Mouse (Mus musculus): ENCODE data around the gene Gm20388. TPM values are rescaled to one million over a fixed set of nuclear protein-coding genes. Genes with fewer than 3 reads are reported as not detected.
"Not testable (repeated sequence)": the region's sequence is repeated elsewhere in the genome, so short reads cannot be mapped to it uniquely, and the experiment has no call there.

Gm20388 gene
- total RNA-seq, 2 experiments from 2014 or later = 12.7 TPM; not detected in 1

- DNase-seq = no peak
These were observed 3471.1 kb downstream of the Gm20388 start for GRCm38 (mm10) chr8:123381711-123382110.

GRCm38 (mm10) chr8:123382516-123382915 lies 3471.9 kb downstream of the Gm20388 start:
- no peak for DNase-seq

GRCm38 (mm10) chr8:123384883-123385540 lies 3474.4 kb downstream of the Gm20388 start:
- DNase-seq = no peak

GRCm38 (mm10) chr8:123387041-123387440 lies 3476.4 kb downstream of the Gm20388 start:
- no peak for DNase-seq

GRCm38 (mm10) chr8:123387801-123388200 lies 3477.2 kb downstream of the Gm20388 start:
- DNase-seq = no peak

- no peak for DNase-seq
These were observed 3478.4 kb downstream of the Gm20388 start for GRCm38 (mm10) chr8:123389026-123389425.

GRCm38 (mm10) chr8:123398308-123398707 lies 3487.7 kb downstream of the Gm20388 start:
- DNase-seq = no peak

- no peak for DNase-seq
These were observed 3491.3 kb downstream of the Gm20388 start for GRCm38 (mm10) chr8:123401936-123402335.

GRCm38 (mm10) chr8:123402730-123403326 lies 3492.2 kb downstream of the Gm20388 start:
- DNase-seq = no peak

GRCm38 (mm10) chr8:123404521-123404920 lies 3493.9 kb downstream of the Gm20388 start:
- no peak for DNase-seq

GRCm38 (mm10) chr8:123406786-123407185 lies 3496.1 kb downstream of the Gm20388 start, which contains the start of gene Mc1r:
TSS of gene Mc1r (plus strand) at chr8:123407107.
- DNase-seq = peak; percentile 65 to 70

GRCm38 (mm10) chr8:123407612-123408011 lies 3497.0 kb downstream of the Gm20388 start:
- DNase-seq = no peak

- no peak for DNase-seq
These were observed 3498.2 kb downstream of the Gm20388 start for GRCm38 (mm10) chr8:123408586-123409544.

- DNase-seq = no peak
These were observed 3499.5 kb downstream of the Gm20388 start for GRCm38 (mm10) chr8:123410049-123410587.

- no peak for DNase-seq
These were observed 3500.1 kb downstream of the Gm20388 start for GRCm38 (mm10) chr8:123410788-123411187.

GRCm38 (mm10) chr8:123411246-123411645 lies 3500.6 kb downstream of the Gm20388 start, which contains the start of gene Tubb3:
TSS of gene Tubb3 (plus strand) at chr8:123411424.
- DNase-seq = peak; percentile 90 to 91

GRCm38 (mm10) chr8:123411781-123412327 lies 3501.2 kb downstream of the Gm20388 start:
- no peak for DNase-seq

GRCm38 (mm10) chr8:123412560-123413170 lies 3502.0 kb downstream of the Gm20388 start:
- peak; percentile 72 to 73 for DNase-seq

- DNase-seq = no peak
These were observed 3503.6 kb downstream of the Gm20388 start for GRCm38 (mm10) chr8:123414255-123414654.

- DNase-seq = not testable (repeated sequence)
These were observed 3504.5 kb downstream of the Gm20388 start for GRCm38 (mm10) chr8:123414997-123415696.
